Mouse (Mus musculus): ENCODE results near the gene Snw1. TPM values are rescaled to one million over a fixed set of nuclear protein-coding genes. Genes with fewer than 3 reads are reported as not detected.

The Snw1 gene
- polyA plus RNA-seq, 1 experiment from 2014 or later, result 173 TPM

- Histone ChIP-seq H3K9ac (ENCODE audit: low read length) (no peak overlapping the region), H3K4me1 (ENCODE audit: control insufficient read depth, insufficient read depth, low read length) (no peaks in the 10 kb centered on the region), H3K4me2 (no peak overlapping the region), H3K9me3 (ENCODE audit: control insufficient read depth, low read length) (no peaks in the 10 kb centered on the region), H3K36me3 (ENCODE audit: control insufficient read depth, insufficient read depth, low read length) (peaks cover 41% of the 10 kb centered on the region), H3K27ac (ENCODE audit: low read depth, low read length) (no peak overlapping the region), H3K4me3 (ENCODE audit: low read depth, low read length) (no peak overlapping the region), H3K27me3 (ENCODE audit: control insufficient read depth, insufficient read depth, low read length) (no peaks in the 10 kb centered on the region)
- 75% methylated on average over 2 of the region's 2 CpGs for WGBS
- ATAC-seq (ENCODE audit: low FRiP score) (no peak), DNase-seq (ENCODE audit: low spot score, missing footprints) (no peak)
These were observed 43.8 kb downstream of the Snw1 start for GRCm38 (mm10) chr12:87428295-87428694.

GRCm38 (mm10) chr12:87426354-87427031, 45.6 kb downstream of the Snw1 start:
- 96% methylated on average over 5 of the region's 5 CpGs for WGBS
- Histone ChIP-seq H3K36me3 (ENCODE audit: control insufficient read depth, insufficient read depth, low read length) (peaks cover 32% of the 10 kb centered on the region), H3K4me3 (ENCODE audit: low read depth, low read length) (no peak overlapping the region), H3K4me1 (ENCODE audit: control insufficient read depth, insufficient read depth, low read length) (no peaks in the 10 kb centered on the region), H3K9ac (ENCODE audit: low read length) (no peak overlapping the region), H3K27me3 (ENCODE audit: control insufficient read depth, insufficient read depth, low read length) (no peaks in the 10 kb centered on the region), H3K4me2 (no peak overlapping the region), H3K9me3 (ENCODE audit: control insufficient read depth, low read length) (no peaks in the 10 kb centered on the region), H3K27ac (ENCODE audit: low read depth, low read length) (no peak overlapping the region)
- ATAC-seq (ENCODE audit: low FRiP score), result no peak
- DNase-seq (ENCODE audit: low spot score, missing footprints), result no peak

GRCm38 (mm10) chr12:87424516-87424915, 47.6 kb downstream of the Snw1 start:
- WGBS, result 28% methylated on average over 3 of the region's 3 CpGs
- no peak overlapping the region for H3K27ac ChIP-seq (ENCODE audit: low read depth, low read length)
- no peaks in the 10 kb centered on the region for H3K27me3 ChIP-seq (ENCODE audit: control insufficient read depth, insufficient read depth, low read length)
- no peak overlapping the region for H3K4me3 ChIP-seq (ENCODE audit: low read depth, low read length)
- no peaks in the 10 kb centered on the region for H3K4me1 ChIP-seq (ENCODE audit: control insufficient read depth, insufficient read depth, low read length)
- H3K9me3 ChIP-seq (ENCODE audit: control insufficient read depth, low read length), result no peaks in the 10 kb centered on the region
- no peak overlapping the region for H3K9ac ChIP-seq (ENCODE audit: low read length)
- peaks cover 22% of the 10 kb centered on the region for H3K36me3 ChIP-seq (ENCODE audit: control insufficient read depth, insufficient read depth, low read length)
- no peak for DNase-seq (ENCODE audit: low spot score, missing footprints)
- H3K4me2 ChIP-seq, result no peak overlapping the region
- peak; percentile 61; the same call in 1 of the 2 replicates for ATAC-seq (ENCODE audit: low FRiP score)

- Histone ChIP-seq H3K36me3 (ENCODE audit: control insufficient read depth, insufficient read depth, low read length) (peaks cover 14% of the 10 kb centered on the region), H3K4me1 (ENCODE audit: control insufficient read depth, insufficient read depth, low read length) (no peaks in the 10 kb centered on the region; the same call in 1 of the 2 replicates), H3K9ac (ENCODE audit: low read length) (no peak overlapping the region), H3K4me2 (no peak overlapping the region), H3K9me3 (ENCODE audit: control insufficient read depth, low read length) (no peaks in the 10 kb centered on the region), H3K4me3 (ENCODE audit: low read depth, low read length) (no peak overlapping the region), H3K27ac (ENCODE audit: low read depth, low read length) (no peak overlapping the region), H3K27me3 (ENCODE audit: control insufficient read depth, insufficient read depth, low read length) (no peaks in the 10 kb centered on the region)
- WGBS, result 41% methylated on average over 1 of the region's 1 CpGs
- no peak for DNase-seq (ENCODE audit: low spot score, missing footprints)
- no peak for ATAC-seq (ENCODE audit: low FRiP score)
These were observed 48.4 kb downstream of the Snw1 start for GRCm38 (mm10) chr12:87423700-87424099.

- Histone ChIP-seq H3K9me3 (ENCODE audit: control insufficient read depth, low read length) (no peaks in the 10 kb centered on the region), H3K4me2 (no peak overlapping the region), H3K27ac (ENCODE audit: low read depth, low read length) (no peak overlapping the region), H3K36me3 (ENCODE audit: control insufficient read depth, insufficient read depth, low read length) (peaks cover 7% of the 10 kb centered on the region), H3K27me3 (ENCODE audit: control insufficient read depth, insufficient read depth, low read length) (no peaks in the 10 kb centered on the region), H3K4me3 (ENCODE audit: low read depth, low read length) (no peak overlapping the region), H3K9ac (ENCODE audit: low read length) (no peak overlapping the region), H3K4me1 (ENCODE audit: control insufficient read depth, insufficient read depth, low read length) (no peaks in the 10 kb centered on the region; the same call in 1 of the 2 replicates)
- no peak for ATAC-seq (ENCODE audit: low FRiP score)
- no peak for DNase-seq (ENCODE audit: low spot score, missing footprints)
- WGBS, result 78% methylated on average over 5 of the region's 5 CpGs
These were observed 50.2 kb downstream of the Snw1 start for GRCm38 (mm10) chr12:87421708-87422507.

DNA sequence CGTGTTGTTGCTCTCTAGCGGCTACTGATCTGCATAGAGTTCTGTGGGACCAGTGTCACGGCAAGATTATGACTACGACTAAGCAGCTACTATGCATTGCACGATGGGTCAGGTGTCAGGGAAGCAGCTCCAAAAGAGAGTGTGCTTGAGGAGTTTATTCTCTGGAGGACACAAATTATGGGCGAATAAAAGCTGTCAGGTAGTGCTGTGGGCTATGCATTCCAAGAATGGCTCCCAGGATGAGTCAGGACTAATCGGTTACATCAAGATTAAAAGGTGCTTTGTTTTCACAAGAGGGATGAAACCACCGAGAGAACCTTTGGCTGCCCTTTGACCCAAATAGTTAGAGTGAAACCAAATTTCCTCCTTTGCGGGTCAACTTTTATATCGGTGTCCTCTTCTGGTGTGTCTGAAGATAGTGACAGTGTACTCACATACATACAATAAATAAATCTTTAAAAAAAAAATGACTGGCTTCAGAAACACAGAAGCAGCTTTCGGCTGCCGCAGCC, 52.0 kb downstream of the Snw1 start:
- 80% methylated on average over 12 of the region's 12 CpGs for WGBS
- H3K4me1 ChIP-seq (ENCODE audit: control insufficient read depth, insufficient read depth, low read length), result no peaks in the 10 kb centered on the region; the same call in 1 of the 2 replicates
- H3K4me2 ChIP-seq, result no peak overlapping the region
- H3K27me3 ChIP-seq (ENCODE audit: control insufficient read depth, insufficient read depth, low read length), result no peaks in the 10 kb centered on the region
- H3K9me3 ChIP-seq (ENCODE audit: control insufficient read depth, low read length), result no peaks in the 10 kb centered on the region
- H3K27ac ChIP-seq (ENCODE audit: low read depth, low read length), result no peak overlapping the region
- ATAC-seq (ENCODE audit: low FRiP score) (no peak), DNase-seq (ENCODE audit: low spot score, missing footprints) (no peak)
- no peak overlapping the region for H3K9ac ChIP-seq (ENCODE audit: low read length)
- H3K36me3 ChIP-seq (ENCODE audit: control insufficient read depth, insufficient read depth, low read length), result no peaks in the 10 kb centered on the region
- H3K4me3 ChIP-seq (ENCODE audit: low read depth, low read length), result no peak overlapping the region

DNA sequence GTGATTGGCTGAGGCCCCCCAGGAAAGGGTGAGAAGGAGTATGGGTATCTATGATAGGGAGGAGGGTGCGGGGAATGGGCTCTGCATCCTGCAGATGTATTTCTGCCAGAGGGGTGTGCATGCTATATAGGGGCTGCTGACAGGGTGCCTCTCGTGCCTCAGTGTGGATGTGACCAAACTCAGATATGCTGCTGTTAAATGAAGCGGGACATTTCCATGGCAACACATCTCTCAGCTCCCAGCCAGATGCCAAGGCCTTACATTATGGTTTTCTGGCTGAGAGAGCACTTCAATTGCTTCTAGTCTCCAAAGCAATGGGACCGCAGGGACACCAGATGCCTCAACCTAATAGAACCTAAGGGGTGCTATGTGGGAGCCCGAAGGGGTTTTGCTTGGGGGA, 53.2 kb downstream of the Snw1 start:
- DNase-seq (ENCODE audit: low spot score, missing footprints), result no peak
- H3K4me3 ChIP-seq (ENCODE audit: low read depth, low read length), result no peak overlapping the region
- ATAC-seq (ENCODE audit: low FRiP score), result peak; percentile 77
- H3K36me3 ChIP-seq (ENCODE audit: control insufficient read depth, insufficient read depth, low read length), result no peaks in the 10 kb centered on the region
- 60% methylated on average over 5 of the region's 5 CpGs for WGBS
- H3K4me1 ChIP-seq (ENCODE audit: control insufficient read depth, insufficient read depth, low read length), result no peaks in the 10 kb centered on the region; the same call in 1 of the 2 replicates
- no peaks in the 10 kb centered on the region for H3K27me3 ChIP-seq (ENCODE audit: control insufficient read depth, insufficient read depth, low read length)
- 0 out of 2 replicates have a peak overlapping the region, but pooled peaks have one; percentile 52 for H3K27ac ChIP-seq (ENCODE audit: low read depth, low read length)
- H3K9me3 ChIP-seq (ENCODE audit: control insufficient read depth, low read length), result no peaks in the 10 kb centered on the region
- no peak overlapping the region for H3K4me2 ChIP-seq
- H3K9ac ChIP-seq (ENCODE audit: low read length), result no peak overlapping the region

DNA sequence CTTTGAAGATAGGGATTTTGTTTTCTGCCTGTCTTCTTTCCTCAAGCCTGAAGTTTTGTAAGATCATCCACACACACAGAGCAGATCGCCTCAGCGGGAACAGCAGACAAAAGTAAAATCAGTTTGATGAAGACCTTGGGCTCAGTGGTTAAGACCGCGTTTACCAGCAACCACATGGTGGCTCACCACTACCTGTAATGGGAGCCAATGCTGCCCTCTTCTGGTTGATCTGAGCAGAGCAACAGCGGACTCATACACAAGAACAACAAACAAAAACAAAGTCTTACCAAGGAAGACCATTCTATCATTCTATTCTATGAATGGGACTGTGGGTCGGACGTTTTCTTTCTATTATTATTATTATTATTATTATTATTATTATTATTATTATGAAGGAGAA, 55.4 kb downstream of the Snw1 start:
- no peaks in the 10 kb centered on the region for H3K36me3 ChIP-seq (ENCODE audit: control insufficient read depth, insufficient read depth, low read length)
- H3K27ac ChIP-seq (ENCODE audit: low read depth, low read length), result no peak overlapping the region
- no peak for ATAC-seq (ENCODE audit: low FRiP score)
- 39% methylated on average over 7 of the region's 7 CpGs for WGBS
- H3K9me3 ChIP-seq (ENCODE audit: control insufficient read depth, low read length), result no peaks in the 10 kb centered on the region
- peak; percentile 91 for DNase-seq (ENCODE audit: low spot score, missing footprints)
- H3K4me3 ChIP-seq (ENCODE audit: low read depth, low read length), result no peak overlapping the region
- H3K4me1 ChIP-seq (ENCODE audit: control insufficient read depth, insufficient read depth, low read length), result no peaks in the 10 kb centered on the region; the same call in 1 of the 2 replicates
- no peak overlapping the region for H3K4me2 ChIP-seq
- no peak overlapping the region for H3K9ac ChIP-seq (ENCODE audit: low read length)
- no peaks in the 10 kb centered on the region for H3K27me3 ChIP-seq (ENCODE audit: control insufficient read depth, insufficient read depth, low read length)

- DNase-seq (ENCODE audit: low spot score, missing footprints), result no peak
- H3K27me3 ChIP-seq (ENCODE audit: control insufficient read depth, insufficient read depth, low read length), result no peaks in the 10 kb centered on the region
- no peaks in the 10 kb centered on the region for H3K9me3 ChIP-seq (ENCODE audit: control insufficient read depth, low read length)
- no peak overlapping the region for H3K4me2 ChIP-seq
- H3K27ac ChIP-seq (ENCODE audit: low read depth, low read length), result no peak overlapping the region
- WGBS, result 83% methylated on average over 4 of the region's 4 CpGs
- ATAC-seq (ENCODE audit: low FRiP score), result no peak
- no peak overlapping the region for H3K4me3 ChIP-seq (ENCODE audit: low read depth, low read length)
- no peaks in the 10 kb centered on the region; the same call in 1 of the 2 replicates for H3K4me1 ChIP-seq (ENCODE audit: control insufficient read depth, insufficient read depth, low read length)
- H3K36me3 ChIP-seq (ENCODE audit: control insufficient read depth, insufficient read depth, low read length), result no peaks in the 10 kb centered on the region
- no peak overlapping the region for H3K9ac ChIP-seq (ENCODE audit: low read length)
These were observed 56.7 kb downstream of the Snw1 start for GRCm38 (mm10) chr12:87415358-87415757.
